Mouse (Mus musculus) embryonic facial prominence, embryonic 14.5 days (tissue): ENCODE measurements at regions not wholly inside any gene's neighbourhood (a gene's known extent, or its start where the extent isn't known, plus 50 kb on each side); places are given as distances from the start of the nearest gene placed in this dataset.

Experiments used
- ATAC-seq: fragments of 200-750 bp; cut with Nextera tagmentation; 2 replicates; pipeline ENCODE4 v1.8.0; 2017; ENCODE audit warnings: low read depth, moderate number of reproducible peaks, moderate TSS enrichment
- DNase-seq: peaks from one replicate; pipeline ENCODE4 v3.0.0-alpha.2; 2015; ENCODE audit warnings: low spot score
- H3K27ac ChIP-seq: fragments of 300-500 bp; sonication (generic); replicated peaks from 2 replicates; pipeline ENCODE4 v1.5.1; 2014; ENCODE audit warnings: low read depth, mild to moderate bottlenecking, low read length, moderate library complexity
- H3K27me3 ChIP-seq: fragments of 300-500 bp; sonication (generic); replicated peaks from 2 replicates; pipeline ENCODE4 v1.6.1; 2014; ENCODE audit warnings: low read length; ENCODE audit not compliant: control insufficient read depth, insufficient read depth
- H3K36me3 ChIP-seq: fragments of 300-500 bp; sonication (generic); 2 replicates; pipeline ENCODE4 v1.6.1; 2014; ENCODE audit warnings: low read length, mixed read lengths; ENCODE audit not compliant: control insufficient read depth, insufficient read depth
- H3K4me1 ChIP-seq: fragments of 300-500 bp; sonication (generic); 2 replicates; pipeline ENCODE4 v1.6.1; 2014; ENCODE audit warnings: antibody characterized with exemption, low read length; ENCODE audit not compliant: control insufficient read depth, insufficient read depth
- H3K4me2 ChIP-seq: fragments of 300-500 bp; sonication (generic); 2 replicates; pipeline ENCODE4 v1.6.1; 2014; ENCODE audit warnings: low read depth, mild to moderate bottlenecking, low read length, moderate library complexity, mixed read lengths
- H3K4me3 ChIP-seq: fragments of 300-500 bp; sonication (generic); 2 replicates; pipeline ENCODE4 v1.5.1; 2014; ENCODE audit warnings: low read depth, mild to moderate bottlenecking, low read length
- H3K9ac ChIP-seq: fragments of 300-500 bp; sonication (generic); 2 replicates; pipeline ENCODE4 v1.6.1; 2014; ENCODE audit warnings: low read depth, mild to moderate bottlenecking, low read length, moderate library complexity, mixed read lengths
- H3K9me3 ChIP-seq: fragments of 300-500 bp; sonication (generic); 2 replicates; pipeline ENCODE4 v1.6.1; 2016; ENCODE audit warnings: low read length; ENCODE audit not compliant: control insufficient read depth
- WGBS: fragments of 180-500 bp; shearing (Covaris S2); extraction: QIAGEN DNeasy Blood & Tissue Kit; methylation state at CpG from one replicate; pipeline ENCODE4 v1.1.7; 2014; 5-methylcytosine and 5-hydroxymethylcytosine counted together

DNA sequence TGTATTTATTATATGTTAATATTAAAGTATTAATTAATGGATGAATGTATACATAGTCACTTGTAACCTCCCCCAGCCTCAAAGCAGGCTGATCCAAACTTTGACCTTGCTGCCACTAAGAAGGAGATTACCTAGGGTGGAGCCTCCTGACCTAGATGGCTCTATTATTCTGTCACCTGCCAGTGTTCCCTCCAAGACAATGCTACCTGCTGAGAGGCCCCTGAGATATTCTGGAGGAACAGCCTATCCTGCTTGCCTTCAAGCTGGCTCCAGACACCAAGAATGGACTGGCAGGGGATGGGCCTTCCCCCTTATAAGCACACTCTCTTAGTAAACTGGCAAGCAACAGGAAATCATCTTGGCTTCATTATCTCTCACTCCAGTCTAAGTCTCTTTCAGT is 171.7 kb upstream of the Brinp3 start:
- Histone ChIP-seq H3K4me3 (no peak overlapping the region), H3K4me2 (no peak overlapping the region), H3K36me3 (no peaks in the 10 kb centered on the region), H3K9ac (no peak overlapping the region), H3K27me3 (no peaks in the 10 kb centered on the region), H3K4me1 (no peaks in the 10 kb centered on the region), H3K27ac (no peak overlapping the region), H3K9me3 (no peaks in the 10 kb centered on the region)
- DNase-seq (no peak), ATAC-seq (no peak)

DNA sequence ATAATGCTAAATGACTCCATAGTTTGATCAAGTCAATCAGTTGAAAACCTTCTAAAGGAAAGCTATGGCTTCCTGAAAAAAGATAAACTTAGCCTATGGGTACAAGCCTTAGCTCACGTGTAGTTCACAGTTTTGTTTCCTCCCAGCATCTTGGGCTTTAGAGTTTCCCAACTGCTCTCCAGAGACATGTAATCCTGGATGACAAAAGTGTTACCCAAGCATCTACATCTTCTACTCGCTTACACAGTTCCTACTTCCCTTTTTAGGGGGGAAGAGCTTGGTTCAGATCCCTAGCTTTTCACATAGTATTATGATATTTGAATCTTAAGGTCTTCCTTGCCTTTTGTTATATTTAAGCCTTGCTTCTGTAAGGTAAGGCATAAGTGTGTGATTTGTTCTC is 157.5 kb upstream of the Brinp3 start:
- DNase-seq (no peak), ATAC-seq (no peak)
- Histone ChIP-seq H3K4me1 (no peaks in the 10 kb centered on the region), H3K9ac (no peak overlapping the region), H3K27ac (no peak overlapping the region), H3K27me3 (no peaks in the 10 kb centered on the region), H3K36me3 (no peaks in the 10 kb centered on the region), H3K9me3 (no peaks in the 10 kb centered on the region), H3K4me2 (no peak overlapping the region), H3K4me3 (no peak overlapping the region)
- WGBS = 77% methylated on average over 2 of the region's 2 CpGs

DNA sequence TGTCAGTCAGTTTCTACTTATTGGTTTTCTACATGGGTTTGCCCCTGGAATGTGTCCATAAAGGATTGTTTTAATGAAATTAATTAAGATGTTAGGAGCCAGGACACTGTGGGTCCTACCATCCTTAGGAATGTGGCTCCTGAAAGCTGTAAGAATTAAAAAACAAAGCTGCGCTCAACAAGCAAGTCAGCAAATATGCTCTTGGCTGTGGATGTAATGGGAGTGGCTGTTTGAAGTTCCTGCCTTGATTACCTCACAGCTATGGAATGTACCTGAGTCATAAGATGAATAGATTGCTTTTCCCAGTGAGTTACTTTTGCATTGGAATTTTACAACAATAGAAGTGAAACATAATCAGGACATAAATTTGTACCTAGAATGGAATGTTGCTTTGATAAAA is 137.6 kb upstream of the Brinp3 start:
- 63% methylated on average over 1 of the region's 1 CpGs for WGBS
- no peak overlapping the region for H3K9ac ChIP-seq
- H3K27me3 ChIP-seq = no peaks in the 10 kb centered on the region
- no peak overlapping the region for H3K4me2 ChIP-seq
- no peaks in the 10 kb centered on the region for H3K36me3 ChIP-seq
- H3K27ac ChIP-seq = no peak overlapping the region
- no peaks in the 10 kb centered on the region for H3K9me3 ChIP-seq
- DNase-seq = peak; percentile 4
- no peak overlapping the region for H3K4me3 ChIP-seq
- H3K4me1 ChIP-seq = no peaks in the 10 kb centered on the region
- no peak for ATAC-seq

DNA sequence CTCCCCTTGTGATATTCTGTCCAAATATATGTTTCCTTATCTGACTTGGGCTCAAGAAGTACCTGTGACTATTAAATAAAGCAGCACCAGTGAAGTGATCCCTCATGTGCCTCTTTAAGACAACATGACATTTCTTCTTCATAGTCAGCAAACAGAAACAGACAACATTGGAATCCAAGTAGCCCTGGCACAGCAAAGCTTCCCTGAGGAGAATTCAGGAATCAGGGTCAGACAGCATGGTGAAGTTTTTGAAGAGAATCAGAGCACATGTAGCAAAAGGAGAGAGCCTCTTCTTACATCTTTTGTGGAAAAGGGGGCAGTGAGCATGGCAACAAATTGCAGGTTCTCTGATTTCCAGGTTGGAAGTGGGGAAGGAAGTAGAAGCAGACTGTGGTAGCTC is 136.3 kb upstream of the Brinp3 start:
- no peak overlapping the region for H3K4me2 ChIP-seq

DNA sequence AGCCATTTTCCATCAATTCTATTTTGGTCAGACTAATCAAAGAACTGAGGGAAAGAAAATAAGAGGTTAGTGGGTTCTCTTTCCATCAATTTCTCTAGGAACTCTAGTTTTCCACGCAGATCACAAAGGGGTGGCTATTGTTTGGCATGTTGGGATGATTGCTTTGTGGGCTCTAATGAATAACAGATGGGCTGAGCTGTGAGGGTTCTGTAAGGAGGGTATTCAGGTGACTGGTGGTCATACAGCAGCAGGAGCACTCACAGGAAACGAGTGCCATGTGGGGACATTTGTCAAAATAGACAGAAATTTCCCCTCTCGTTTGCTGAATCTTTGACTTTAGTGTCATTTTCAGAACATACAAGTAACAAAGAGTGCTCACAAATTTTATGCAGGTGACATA is 134.9 kb upstream of the Brinp3 start:
- ATAC-seq (no peak), DNase-seq (no peak)
- no peaks in the 10 kb centered on the region for H3K27me3 ChIP-seq
- no peaks in the 10 kb centered on the region for H3K9me3 ChIP-seq
- H3K4me2 ChIP-seq = no peak overlapping the region
- no peak overlapping the region for H3K9ac ChIP-seq
- WGBS = 18% methylated on average over 3 of the region's 3 CpGs
- no peak overlapping the region for H3K4me3 ChIP-seq
- no peaks in the 10 kb centered on the region for H3K36me3 ChIP-seq
- H3K27ac ChIP-seq = no peak overlapping the region
- H3K4me1 ChIP-seq = no peaks in the 10 kb centered on the region

More for the DNA sequence above, 136.3 kb upstream of the Brinp3 start:
- ATAC-seq (no peak), DNase-seq (no peak)
- Histone ChIP-seq H3K9ac (no peak overlapping the region), H3K27me3 (no peaks in the 10 kb centered on the region), H3K4me3 (no peak overlapping the region), H3K9me3 (no peaks in the 10 kb centered on the region), H3K27ac (no peak overlapping the region), H3K36me3 (no peaks in the 10 kb centered on the region), H3K4me1 (no peaks in the 10 kb centered on the region)

DNA sequence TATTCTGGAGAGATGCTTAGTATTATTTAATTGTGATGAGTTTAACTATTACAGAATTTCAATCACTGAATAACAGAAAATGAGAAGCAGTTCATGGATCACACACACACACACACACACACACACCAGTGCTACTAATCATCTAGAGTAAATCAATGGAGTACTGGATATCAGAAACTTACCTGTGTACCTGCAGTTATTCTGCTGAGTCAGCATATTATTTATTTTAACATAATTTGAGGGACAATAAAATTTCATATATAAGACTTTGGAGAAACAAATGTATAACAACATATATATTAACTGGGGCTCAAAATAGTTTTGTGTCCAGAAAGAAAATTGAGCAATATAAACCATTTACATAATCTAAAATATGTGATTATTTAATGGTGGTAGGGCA is 134.4 kb upstream of the Brinp3 start:
- Histone ChIP-seq H3K27me3 (no peaks in the 10 kb centered on the region), H3K36me3 (no peaks in the 10 kb centered on the region), H3K9me3 (no peaks in the 10 kb centered on the region), H3K4me1 (no peaks in the 10 kb centered on the region), H3K27ac (no peak overlapping the region), H3K4me3 (no peak overlapping the region), H3K4me2 (no peak overlapping the region), H3K9ac (no peak overlapping the region)
- DNase-seq (no peak), ATAC-seq (no peak)

DNA sequence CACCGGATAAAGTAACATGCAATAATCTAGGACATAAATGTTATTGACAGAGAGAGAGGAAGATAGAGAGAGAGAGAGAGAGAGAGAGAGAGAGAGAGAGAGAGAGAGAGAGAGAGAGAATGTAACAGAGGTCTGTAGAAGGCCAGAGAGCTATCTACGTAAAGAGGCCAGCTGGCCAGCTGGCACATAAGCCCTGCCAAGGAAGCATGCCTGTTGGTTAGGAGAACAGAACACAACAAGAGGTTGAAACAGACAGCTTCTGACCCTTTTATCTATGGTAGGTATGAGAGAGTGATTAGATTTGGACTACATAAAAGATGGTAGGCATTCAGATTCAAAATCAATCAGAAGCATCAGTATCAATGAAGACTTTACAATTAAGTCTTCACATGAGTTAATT is 130.8 kb upstream of the Brinp3 start:
- no peaks in the 10 kb centered on the region for H3K4me1 ChIP-seq
- H3K4me2 ChIP-seq = no peak overlapping the region
- no peak overlapping the region for H3K27ac ChIP-seq
- no peak for ATAC-seq
- no peaks in the 10 kb centered on the region for H3K27me3 ChIP-seq
- H3K9me3 ChIP-seq = no peaks in the 10 kb centered on the region
- no peak overlapping the region for H3K9ac ChIP-seq
- no peak overlapping the region for H3K4me3 ChIP-seq
- no peaks in the 10 kb centered on the region for H3K36me3 ChIP-seq
- 92% methylated on average over 2 of the region's 2 CpGs for WGBS
- no peak for DNase-seq
